Mouse (Mus musculus) liver, adult 2 months (tissue): Measurements from ENCODE around the gene Immp1l.

ENCODE experiments used
- CTCF ChIP-seq: fragments of 200-500 bp; IDR thresholded peaks from 2 replicates; pipeline ENCODE4 v1.5.1; 2011; ENCODE audit warnings: low read depth, low read length, control low read depth
- POLR2A ChIP-seq: fragments of 200-500 bp; IDR thresholded peaks from 2 replicates; pipeline ENCODE4 v1.6.1; 2011; ENCODE audit warnings: low read length, control low read depth; ENCODE audit not compliant: insufficient read depth; ENCODE audit errors: extremely low read depth

GRCm38 (mm10) chr2:105890816-105891215 lies 13.6 kb upstream of the Immp1l start:
- TF ChIP-seq POLR2A (no peak), CTCF (no peak)
